Mouse (Mus musculus) c-Kit-positive CD71-negative TER-119-negative erythroid progenitor cells, embryonic 14.5 days (primary cell): ENCODE data around the gene Gpc6.

Experiments used
- DNase-seq: peaks from one replicate; pipeline ENCODE4 v3.0.0-alpha.2; 2013; ENCODE audit warnings: low read depth

Gene Gpc6

DNA sequence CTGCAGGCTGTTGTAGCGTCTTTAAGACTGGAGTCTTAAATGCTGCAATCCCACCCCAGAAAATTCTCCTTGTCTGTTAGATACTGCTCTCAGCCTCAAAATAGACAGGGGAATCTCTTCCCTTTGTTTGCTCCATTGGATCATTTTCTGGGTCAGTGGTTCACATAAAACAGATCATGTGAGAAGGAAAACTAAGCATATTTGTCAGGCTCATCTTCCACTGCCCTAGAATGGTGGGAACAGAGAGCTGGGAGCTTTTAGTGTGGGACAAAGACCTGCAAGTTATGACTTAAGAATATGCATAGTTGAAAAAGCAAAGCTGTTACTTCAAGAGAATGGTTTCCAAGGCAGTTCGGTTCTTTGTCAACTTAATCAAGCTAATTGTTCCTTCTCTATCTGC is 136.4 kb downstream of the Gpc6 start:
- no peak for DNase-seq

- no peak for DNase-seq
Observed at GRCm38 (mm10) chr14:117068179-117068578, 143.1 kb downstream of the Gpc6 start.

DNA sequence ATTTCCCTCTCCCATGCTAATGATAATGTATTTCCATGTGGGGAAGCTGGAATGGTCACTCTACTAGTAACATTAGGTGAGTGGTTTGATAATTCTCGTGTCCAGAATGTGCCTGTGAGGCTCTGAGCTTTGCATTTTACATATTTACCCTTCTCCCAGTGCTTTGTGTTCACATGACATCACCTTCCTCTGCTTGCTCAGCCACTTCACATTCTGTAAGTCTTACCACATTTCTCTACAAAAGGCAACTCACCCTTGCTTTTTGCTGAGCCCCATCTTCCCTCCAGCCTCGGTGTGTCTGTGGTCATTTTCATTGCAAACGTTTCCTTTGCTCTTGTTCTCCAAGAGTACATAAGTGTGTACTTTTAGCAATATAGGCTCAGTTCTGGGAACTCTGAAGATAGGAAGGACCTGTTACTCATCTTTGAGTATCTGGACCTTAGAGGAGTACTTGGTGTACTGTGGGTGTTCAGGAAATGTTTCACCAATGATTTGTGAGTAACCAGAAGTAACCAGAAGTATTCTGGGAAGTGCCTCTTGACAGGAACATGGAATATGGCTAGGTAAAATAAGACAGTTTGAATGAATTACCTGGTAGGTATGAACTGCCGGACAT is 145.5 kb downstream of the Gpc6 start:
- no peak for DNase-seq

DNA sequence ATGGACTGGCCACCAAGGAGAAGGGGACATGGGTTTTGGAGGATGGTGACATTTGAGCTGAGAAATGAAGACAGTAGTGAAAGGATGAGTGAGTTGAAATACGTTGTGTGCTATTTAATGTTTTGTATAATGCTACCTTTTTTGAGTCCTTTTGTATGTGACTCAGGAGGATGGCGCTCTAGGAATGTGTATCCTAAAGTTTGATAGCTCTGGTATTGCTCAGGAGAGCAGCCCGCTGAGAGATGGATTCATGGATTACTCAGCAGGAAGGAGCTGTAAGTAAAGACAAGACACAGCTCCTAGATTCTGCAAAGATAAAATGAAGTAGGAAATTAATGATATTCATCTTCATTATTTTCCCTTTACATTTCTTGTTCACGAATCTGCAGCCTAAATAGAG is 168.5 kb downstream of the Gpc6 start:
- DNase-seq: no peak

DNA sequence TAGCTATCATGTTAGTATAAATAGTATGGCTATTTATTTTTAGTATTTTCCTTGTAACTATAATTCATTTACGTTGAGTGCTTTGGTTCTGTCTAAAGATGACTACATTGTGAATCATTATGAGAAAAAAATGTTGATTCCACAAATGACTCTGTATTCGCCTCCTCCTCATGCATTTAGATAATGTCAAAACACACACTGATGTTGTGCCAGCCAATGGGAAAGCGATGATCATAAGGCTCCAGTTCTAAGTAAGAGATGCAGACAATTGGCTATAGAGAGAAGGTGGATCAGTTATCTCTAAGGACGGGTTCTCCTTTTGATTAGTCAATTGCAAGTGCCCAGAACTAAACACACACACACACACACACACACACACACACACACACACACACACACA is 181.8 kb downstream of the Gpc6 start:
- DNase-seq: no peak

GRCm38 (mm10) chr14:117113153-117113552 is 188.0 kb downstream of the Gpc6 start:
- no peak for DNase-seq

GRCm38 (mm10) chr14:117122036-117122435 is 196.9 kb downstream of the Gpc6 start:
- no peak for DNase-seq

DNA sequence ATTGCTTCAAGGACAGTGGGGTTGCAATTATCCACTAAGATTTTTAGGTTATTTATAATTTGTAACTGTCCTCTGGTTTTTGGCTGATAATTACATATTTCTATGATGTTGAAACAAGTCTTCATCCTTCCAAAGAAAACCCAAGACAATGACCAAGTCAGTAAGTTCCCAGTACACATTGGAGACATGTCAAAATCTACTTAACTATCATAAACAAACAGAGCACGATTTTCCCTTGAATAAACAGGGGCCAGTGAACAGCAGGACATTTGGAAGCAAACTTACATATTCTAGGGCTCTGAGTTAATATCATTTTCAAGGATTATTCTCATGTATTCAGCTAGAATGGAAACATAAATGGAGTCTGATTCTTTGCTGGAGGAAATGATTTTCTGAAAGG is 205.2 kb downstream of the Gpc6 start:
- no peak for DNase-seq

- DNase-seq: no peak
Observed at GRCm38 (mm10) chr14:117131324-117131723, 206.2 kb downstream of the Gpc6 start.

DNA sequence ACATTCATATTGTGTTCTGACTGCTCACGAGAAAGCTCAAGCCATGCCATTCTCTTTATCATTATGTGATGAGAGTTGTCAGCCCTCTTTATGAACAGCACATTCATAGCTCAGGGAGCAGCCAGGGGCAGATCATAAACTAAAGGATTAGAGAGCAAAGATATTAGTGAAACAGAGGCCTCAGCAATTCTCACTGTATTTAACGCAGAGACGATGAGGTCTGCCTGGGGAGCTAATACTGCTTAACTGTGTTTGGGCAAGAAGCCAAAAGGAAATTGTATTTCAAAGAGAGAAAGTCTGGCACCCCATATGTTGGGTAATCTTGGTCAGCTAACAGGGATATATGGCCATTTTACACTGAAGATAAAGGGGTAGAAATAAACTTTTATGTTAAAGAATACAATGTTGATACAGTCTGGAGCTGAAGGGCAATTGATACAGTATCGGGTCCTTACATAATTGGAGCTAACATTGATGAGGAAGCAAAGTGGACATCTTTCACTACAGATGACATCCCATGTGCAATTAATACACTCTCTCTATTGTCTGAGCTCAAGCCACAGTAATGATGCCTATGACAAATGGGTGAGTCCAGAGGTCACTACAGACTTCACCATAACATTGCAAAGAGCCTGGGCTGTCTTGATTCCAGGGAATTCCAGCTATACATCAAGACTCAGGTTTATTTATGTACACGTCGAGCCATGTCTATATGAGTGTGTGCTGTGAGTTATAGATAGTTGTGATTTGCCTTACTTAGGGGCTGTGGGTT is 216.1 kb downstream of the Gpc6 start:
- DNase-seq: no peak

- no peak for DNase-seq
Observed at GRCm38 (mm10) chr14:117146089-117146488, 221.0 kb downstream of the Gpc6 start.

GRCm38 (mm10) chr14:117146665-117147064 is 221.6 kb downstream of the Gpc6 start:
- DNase-seq: no peak

- no peak for DNase-seq
Observed at GRCm38 (mm10) chr14:117151621-117152020, 226.5 kb downstream of the Gpc6 start.

GRCm38 (mm10) chr14:117155884-117156465 is 230.9 kb downstream of the Gpc6 start:
- no peak for DNase-seq

- no peak for DNase-seq
Observed at GRCm38 (mm10) chr14:117157426-117157825, 232.3 kb downstream of the Gpc6 start.

DNA sequence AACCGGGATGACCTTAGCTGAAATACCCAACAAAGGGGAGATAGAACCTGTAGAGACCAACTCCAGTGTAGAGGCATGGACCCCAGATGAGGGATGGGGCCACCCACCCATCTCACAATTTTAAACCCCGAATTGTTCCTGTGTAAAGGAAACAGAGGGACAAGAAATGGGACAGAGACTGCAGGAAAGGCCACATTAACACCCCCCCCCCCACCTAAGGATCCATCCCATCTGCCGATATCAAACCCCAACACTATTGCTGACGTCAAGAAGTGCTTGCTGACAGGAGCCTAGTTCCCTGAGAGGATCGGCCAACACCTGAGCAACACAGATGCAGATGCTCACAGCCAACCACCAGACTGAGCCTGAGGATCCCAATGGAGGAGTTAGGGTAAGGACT is 241.2 kb downstream of the Gpc6 start:
- no peak for DNase-seq

- DNase-seq: no peak
Observed at GRCm38 (mm10) chr14:117193364-117193763, 268.2 kb downstream of the Gpc6 start.

DNA sequence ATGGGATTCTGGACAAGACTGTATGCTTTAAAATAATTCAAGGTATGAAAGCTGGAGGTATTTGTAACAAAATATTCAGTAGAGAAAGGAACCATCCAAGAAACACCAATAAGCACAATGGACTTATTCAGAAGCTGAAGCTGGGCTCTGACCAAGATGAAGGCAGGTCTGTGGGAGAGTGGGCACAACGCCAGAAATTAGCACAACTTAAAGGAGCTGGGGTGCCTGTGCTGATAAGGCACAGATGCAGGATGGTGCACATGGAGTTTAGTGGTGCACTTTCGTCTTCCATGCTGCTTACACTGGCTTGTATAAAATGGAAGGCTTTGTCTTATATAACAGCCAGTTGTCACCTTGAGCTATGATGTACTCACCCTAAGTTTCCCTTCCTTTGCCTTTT is 276.9 kb downstream of the Gpc6 start:
- DNase-seq: no peak

GRCm38 (mm10) chr14:117203960-117204359 is 278.8 kb downstream of the Gpc6 start:
- no peak for DNase-seq

DNA sequence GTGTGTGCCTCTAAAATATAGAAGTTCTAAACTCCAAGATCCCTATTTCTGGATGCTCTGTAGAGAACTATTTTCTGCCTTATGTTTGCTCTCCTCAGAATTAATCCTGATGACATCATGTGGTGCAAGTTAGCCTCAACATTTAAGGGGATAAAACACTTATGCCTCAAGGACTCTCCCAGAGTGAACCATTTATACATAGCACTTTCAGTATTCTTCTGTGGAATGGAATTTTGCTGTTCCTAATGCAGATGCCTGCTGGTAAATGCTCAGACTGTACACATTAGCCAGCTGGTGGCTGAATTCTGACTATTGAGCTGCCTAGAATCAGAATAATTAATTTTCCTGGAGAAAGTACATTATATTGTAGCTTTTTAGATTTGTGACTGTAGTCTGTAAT is 289.3 kb downstream of the Gpc6 start:
- DNase-seq: no peak

GRCm38 (mm10) chr14:117226920-117227319 is 301.8 kb downstream of the Gpc6 start:
- no peak for DNase-seq

DNA sequence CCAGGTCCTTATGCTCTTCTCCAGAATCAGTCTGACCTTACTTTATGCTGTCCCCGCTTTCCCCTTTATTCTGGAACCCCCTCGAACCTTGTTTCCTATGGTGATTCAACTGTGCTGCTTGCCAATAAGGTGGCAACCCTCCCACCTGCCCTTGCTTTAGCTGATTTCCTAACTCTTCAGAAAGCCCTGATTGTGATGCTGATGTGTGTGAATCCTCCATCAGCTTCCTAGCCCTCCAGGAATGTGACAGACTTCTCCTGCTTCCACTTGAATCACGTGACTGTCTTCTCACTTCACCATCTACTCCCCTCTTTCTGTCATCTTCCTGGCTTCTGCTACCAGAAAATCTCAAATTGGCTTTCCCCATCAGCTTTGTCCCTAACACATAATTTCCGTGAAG is 305.4 kb downstream of the Gpc6 start:
- no peak for DNase-seq

DNA sequence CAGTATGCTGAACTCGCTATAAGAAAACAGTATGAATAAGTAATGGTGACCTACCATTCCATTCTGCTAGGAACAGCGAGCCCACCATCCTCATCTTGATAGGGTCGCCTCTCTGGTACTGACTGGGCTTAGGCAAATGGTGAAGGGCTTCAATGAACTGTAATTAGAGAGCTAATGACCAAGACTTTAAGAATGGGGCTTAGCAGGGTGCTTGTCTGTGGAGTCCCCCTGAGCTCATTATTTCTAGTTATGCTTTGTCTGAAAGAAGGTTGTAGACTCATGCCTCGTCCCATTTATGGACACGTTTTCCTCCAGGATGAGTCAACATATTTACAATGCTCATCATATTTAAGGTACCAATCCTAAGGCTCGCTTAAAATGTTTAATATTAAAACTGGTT is 313.1 kb downstream of the Gpc6 start:
- no peak for DNase-seq
